Mouse (Mus musculus): ENCODE measurements around the gene Rbm17. TPM values are rescaled to one million over a fixed set of nuclear protein-coding genes. Genes with fewer than 3 reads are reported as not detected.

Rbm17 gene
- polyA plus RNA-seq (2015; fragmentation: Nextera tagmentation; extraction: Ambion mirVana) = 83.5 and 85.8 TPM in 2 replicates

DNA sequence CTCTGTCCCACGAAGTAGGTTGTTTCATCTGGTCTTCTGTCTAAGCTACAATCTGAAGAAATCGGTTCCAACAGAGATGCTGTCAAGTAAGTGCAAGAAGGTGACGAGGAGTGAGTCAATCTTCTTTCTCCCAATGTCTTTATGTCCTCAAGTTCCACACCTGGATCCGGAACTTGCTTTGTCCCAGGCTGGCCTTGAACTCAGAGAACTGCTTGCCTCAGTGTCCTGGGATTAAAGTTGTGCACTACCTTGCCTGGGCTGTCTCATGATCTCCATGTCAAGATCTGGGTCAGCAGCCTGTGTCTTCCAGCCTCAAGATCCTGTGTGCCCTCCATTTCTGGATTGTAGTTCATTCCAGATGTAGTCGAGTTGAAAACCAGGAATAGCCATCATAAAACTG lies at the start of gene Rbm17:
Gene Rbm17, minus strand, starts transcription at position 101 of the 400 bp plus-strand sequence.
- H3K36me3 ChIP-seq = peaks cover 21% of the 10 kb centered on the region
- peaks cover 14% of the 10 kb centered on the region for H3K4me1 ChIP-seq
- WGBS = 77% methylated on average over 5 of the region's 5 CpGs
- peak within 1 kb of the TSS; percentile 86 for H3K4me3 ChIP-seq
- H3K27ac ChIP-seq (replicated peaks) = peak within 1 kb of the TSS; percentile 56
- H3K9me3 ChIP-seq = no peaks in the 10 kb centered on the region
- H3K27me3 ChIP-seq (replicated peaks) = no peaks in the 10 kb centered on the region
- ATAC-seq (ENCODE audit: extremely low read depth, insufficient number of reproducible peaks, low FRiP score, low TSS enrichment) = no peak
- H3K9ac ChIP-seq = peak within 1 kb of the TSS; percentile 94
- H3K4me2 ChIP-seq = peak within 1 kb of the TSS; percentile 89

- Histone ChIP-seq H3K36me3 (no peaks in the 10 kb centered on the region), H3K9me3 (no peaks in the 10 kb centered on the region), H3K9ac (no peak overlapping the region), H3K4me1 (peaks cover 8% of the 10 kb centered on the region), H3K4me2 (no peak overlapping the region), H3K27me3 (replicated peaks) (no peaks in the 10 kb centered on the region), H3K4me3 (no peak overlapping the region), H3K27ac (replicated peaks) (no peak overlapping the region)
- WGBS = 24% methylated on average over 6 of the region's 6 CpGs
- no peak for ATAC-seq (ENCODE audit: extremely low read depth, insufficient number of reproducible peaks, low FRiP score, low TSS enrichment)
These were observed 49.4 kb upstream of the Rbm17 start for GRCm38 (mm10) chr2:11653330-11653729.

GRCm38 (mm10) chr2:11652780-11653179 lies 48.8 kb upstream of the Rbm17 start:
- ATAC-seq (ENCODE audit: extremely low read depth, insufficient number of reproducible peaks, low FRiP score, low TSS enrichment) = no peak

GRCm38 (mm10) chr2:11652196-11652595 lies 48.2 kb upstream of the Rbm17 start:
- no peaks in the 10 kb centered on the region for H3K36me3 ChIP-seq
- no peak overlapping the region for H3K9ac ChIP-seq
- H3K27me3 ChIP-seq (replicated peaks) = no peaks in the 10 kb centered on the region
- no peak overlapping the region for H3K4me2 ChIP-seq
- ATAC-seq (ENCODE audit: extremely low read depth, insufficient number of reproducible peaks, low FRiP score, low TSS enrichment) = no peak
- H3K4me3 ChIP-seq = no peak overlapping the region
- H3K4me1 ChIP-seq = peaks cover 8% of the 10 kb centered on the region
- 73% methylated on average over 3 of the region's 3 CpGs for WGBS
- no peak overlapping the region for H3K27ac ChIP-seq (replicated peaks)
- no peaks in the 10 kb centered on the region for H3K9me3 ChIP-seq

More at GRCm38 (mm10) chr2:11652780-11653179, 48.8 kb upstream of the Rbm17 start:
- Histone ChIP-seq H3K4me1 (peaks cover 8% of the 10 kb centered on the region), H3K4me3 (no peak overlapping the region), H3K9ac (no peak overlapping the region), H3K9me3 (no peaks in the 10 kb centered on the region), H3K27me3 (replicated peaks) (no peaks in the 10 kb centered on the region), H3K4me2 (no peak overlapping the region), H3K36me3 (no peaks in the 10 kb centered on the region), H3K27ac (replicated peaks) (no peak overlapping the region)
- 46% methylated on average over 2 of the region's 2 CpGs for WGBS

DNA sequence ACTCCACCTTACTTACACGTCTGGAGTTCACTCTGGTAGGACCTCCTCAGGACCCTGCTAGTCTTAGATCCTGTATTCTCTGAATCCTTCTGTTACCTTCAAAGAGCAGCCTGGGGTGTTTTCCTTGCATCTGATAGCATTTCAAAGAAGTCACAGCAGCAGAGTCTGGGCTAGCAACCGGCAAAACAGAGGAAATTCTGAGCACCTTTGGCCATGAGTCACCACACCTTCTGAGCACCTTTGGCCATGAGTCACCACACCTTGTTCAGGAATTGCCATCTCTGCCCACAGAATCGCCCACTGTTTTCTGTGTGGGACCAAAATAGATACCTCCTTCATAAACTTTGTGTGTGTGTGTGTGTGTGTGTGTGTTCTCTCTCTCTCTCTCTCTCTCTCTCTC lies 47.5 kb upstream of the Rbm17 start:
- Histone ChIP-seq H3K27me3 (replicated peaks) (no peaks in the 10 kb centered on the region), H3K4me3 (no peak overlapping the region), H3K9me3 (no peaks in the 10 kb centered on the region), H3K9ac (no peak overlapping the region), H3K36me3 (no peaks in the 10 kb centered on the region), H3K4me2 (no peak overlapping the region), H3K4me1 (peaks cover 8% of the 10 kb centered on the region), H3K27ac (replicated peaks) (no peak overlapping the region)
- 49% methylated on average over 3 of the region's 3 CpGs for WGBS
- ATAC-seq (ENCODE audit: extremely low read depth, insufficient number of reproducible peaks, low FRiP score, low TSS enrichment) = no peak

GRCm38 (mm10) chr2:11645297-11645696 lies 41.3 kb upstream of the Rbm17 start:
- Histone ChIP-seq H3K9me3 (no peaks in the 10 kb centered on the region), H3K27ac (replicated peaks) (no peak overlapping the region), H3K4me1 (no peaks in the 10 kb centered on the region), H3K27me3 (replicated peaks) (no peaks in the 10 kb centered on the region), H3K4me2 (no peak overlapping the region), H3K36me3 (no peaks in the 10 kb centered on the region), H3K4me3 (no peak overlapping the region), H3K9ac (no peak overlapping the region)
- no peak for ATAC-seq (ENCODE audit: extremely low read depth, insufficient number of reproducible peaks, low FRiP score, low TSS enrichment)
- WGBS = 72% methylated on average over 2 of the region's 2 CpGs

DNA sequence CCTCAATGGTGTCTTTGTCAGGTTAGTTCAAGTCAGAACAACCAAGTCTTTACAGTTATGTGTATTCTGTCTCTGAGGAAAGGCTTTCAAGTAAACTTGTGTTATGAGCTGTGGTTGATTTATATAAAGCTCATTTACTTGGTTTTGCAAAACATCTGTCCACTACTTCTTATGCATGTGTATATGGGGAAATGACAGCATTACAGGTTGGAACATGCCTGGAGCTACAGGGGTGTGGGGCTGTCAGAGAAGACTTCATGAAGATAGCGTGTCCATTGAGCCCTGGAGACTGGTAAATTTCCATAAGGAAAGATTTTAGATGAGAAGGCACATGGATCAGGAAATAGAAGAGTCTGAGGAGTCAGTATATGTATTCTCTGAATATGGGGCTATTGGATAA lies 40.1 kb upstream of the Rbm17 start:
- Histone ChIP-seq H3K4me2 (no peak overlapping the region), H3K4me1 (no peaks in the 10 kb centered on the region), H3K9ac (no peak overlapping the region), H3K9me3 (no peaks in the 10 kb centered on the region), H3K36me3 (no peaks in the 10 kb centered on the region), H3K27ac (replicated peaks) (no peak overlapping the region), H3K27me3 (replicated peaks) (no peaks in the 10 kb centered on the region), H3K4me3 (no peak overlapping the region)
- no peak for ATAC-seq (ENCODE audit: extremely low read depth, insufficient number of reproducible peaks, low FRiP score, low TSS enrichment)
- 63% methylated on average over 1 of the region's 1 CpGs for WGBS

GRCm38 (mm10) chr2:11642451-11642941 lies 38.5 kb upstream of the Rbm17 start, which contains the start of gene Il2ra:
TSS of gene Il2ra (plus strand) at chr2:11642807.
- Histone ChIP-seq H3K36me3 (no peaks in the 10 kb centered on the region), H3K27ac (replicated peaks) (no peak within 1 kb of the TSS), H3K4me3 (no peak within 1 kb of the TSS), H3K4me2 (no peak within 1 kb of the TSS), H3K27me3 (replicated peaks) (no peaks in the 10 kb centered on the region), H3K4me1 (no peaks in the 10 kb centered on the region), H3K9ac (no peak within 1 kb of the TSS), H3K9me3 (no peaks in the 10 kb centered on the region)
- 79% methylated on average over 3 of the region's 3 CpGs for WGBS
- ATAC-seq (ENCODE audit: extremely low read depth, insufficient number of reproducible peaks, low FRiP score, low TSS enrichment) = no peak

- 70% methylated on average over 1 of the region's 1 CpGs for WGBS
- H3K27ac ChIP-seq (replicated peaks) = no peak overlapping the region
These were observed 33.2 kb upstream of the Rbm17 start for GRCm38 (mm10) chr2:11637115-11637514.

DNA sequence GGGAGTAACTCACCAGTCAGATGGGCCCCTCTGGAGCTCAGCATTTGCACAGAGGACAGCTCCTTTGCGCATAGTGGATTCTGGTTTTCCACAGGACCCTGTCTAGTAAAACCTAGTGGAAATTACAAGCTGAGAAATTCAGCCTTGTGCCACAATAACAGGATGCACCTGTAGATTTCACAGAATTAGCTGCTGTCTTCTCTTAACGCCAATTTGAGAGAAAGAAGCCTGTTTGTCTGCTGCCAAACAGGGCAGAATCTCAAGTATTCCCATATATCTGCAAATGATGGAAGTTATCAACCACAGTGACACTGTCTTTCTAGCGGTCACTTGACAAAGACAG lies 32.2 kb upstream of the Rbm17 start:
- Histone ChIP-seq H3K4me3 (no peak overlapping the region), H3K4me2 (no peak overlapping the region), H3K36me3 (no peaks in the 10 kb centered on the region), H3K9me3 (no peaks in the 10 kb centered on the region), H3K27ac (replicated peaks) (no peak overlapping the region), H3K9ac (no peak overlapping the region), H3K27me3 (replicated peaks) (no peaks in the 10 kb centered on the region), H3K4me1 (no peaks in the 10 kb centered on the region)
- ATAC-seq (ENCODE audit: extremely low read depth, insufficient number of reproducible peaks, low FRiP score, low TSS enrichment) = no peak
- WGBS = 60% methylated on average over 3 of the region's 3 CpGs

More at GRCm38 (mm10) chr2:11637115-11637514, 33.2 kb upstream of the Rbm17 start:
- ATAC-seq (ENCODE audit: extremely low read depth, insufficient number of reproducible peaks, low FRiP score, low TSS enrichment) = no peak
- Histone ChIP-seq H3K9me3 (no peaks in the 10 kb centered on the region), H3K36me3 (no peaks in the 10 kb centered on the region), H3K4me2 (no peak overlapping the region), H3K4me1 (no peaks in the 10 kb centered on the region), H3K27me3 (replicated peaks) (no peaks in the 10 kb centered on the region), H3K4me3 (no peak overlapping the region), H3K9ac (no peak overlapping the region)

DNA sequence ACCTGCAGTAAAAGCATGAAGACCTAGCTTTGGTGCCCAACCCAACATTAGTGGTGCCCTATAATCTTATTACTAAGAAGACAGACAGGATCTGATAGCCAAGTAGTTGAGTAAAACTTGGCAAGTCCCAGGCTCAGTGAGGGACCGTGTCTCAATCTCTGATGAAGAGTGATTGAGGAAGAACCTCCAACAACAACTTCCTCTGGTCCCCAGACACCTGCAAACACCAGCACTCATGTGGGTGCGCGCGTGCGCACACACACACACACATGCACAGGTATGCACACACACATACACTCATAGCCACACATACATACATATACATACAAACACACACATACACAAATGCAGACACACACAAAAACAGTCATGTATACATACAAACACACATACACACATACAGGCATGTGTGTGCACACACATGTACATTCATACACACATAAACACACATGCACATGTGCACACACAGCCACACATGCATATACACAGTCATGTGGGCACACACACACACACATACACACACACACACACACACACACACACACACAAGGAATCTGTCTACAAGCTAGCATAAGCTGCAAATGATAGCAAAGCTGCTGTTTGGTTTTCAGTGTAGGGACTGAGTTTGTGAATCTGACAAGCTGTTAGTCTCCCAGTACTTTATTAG lies 31.7 kb upstream of the Rbm17 start:
- Histone ChIP-seq H3K9me3 (no peaks in the 10 kb centered on the region), H3K27ac (replicated peaks) (no peak overlapping the region)
- 88% methylated on average over 5 of the region's 5 CpGs for WGBS

GRCm38 (mm10) chr2:11635035-11635434 lies 31.1 kb upstream of the Rbm17 start:
- Histone ChIP-seq H3K4me3 (no peak overlapping the region), H3K27ac (replicated peaks) (no peak overlapping the region), H3K4me2 (no peak overlapping the region), H3K27me3 (replicated peaks) (no peaks in the 10 kb centered on the region), H3K9me3 (no peaks in the 10 kb centered on the region), H3K9ac (no peak overlapping the region), H3K4me1 (no peaks in the 10 kb centered on the region), H3K36me3 (no peaks in the 10 kb centered on the region)
- 74% methylated on average over 6 of the region's 6 CpGs for WGBS
- ATAC-seq (ENCODE audit: extremely low read depth, insufficient number of reproducible peaks, low FRiP score, low TSS enrichment) = no peak

More for the DNA sequence above, 31.7 kb upstream of the Rbm17 start:
- ATAC-seq (ENCODE audit: extremely low read depth, insufficient number of reproducible peaks, low FRiP score, low TSS enrichment) = no peak
- Histone ChIP-seq H3K4me1 (no peaks in the 10 kb centered on the region), H3K27me3 (replicated peaks) (no peaks in the 10 kb centered on the region), H3K4me2 (no peak overlapping the region), H3K36me3 (no peaks in the 10 kb centered on the region), H3K4me3 (no peak overlapping the region), H3K9ac (no peak overlapping the region)

Measured in heart, embryonic 13.5 days (tissue).